In genomic region chrX:140590142-140590541, GRCm38 (mm10) we compare ENCODE assay signal across 24 mouse cellular contexts. TPM values are rescaled to one million over a fixed set of nuclear protein-coding genes. Genes with fewer than 3 reads are reported as not detected.
DNase-seq lines count a peak whose midpoint lies in the region; ATAC-seq and TF ChIP-seq lines count a peak whose summit lies in the region.
"Had no signal": no experiment of that assay in that cellular context is flagged by ENCODE, and none has a peak within 500 bp of the region (broad histone marks: within the 10 kb centered on the region; RNA-seq: fewer than 3 reads in every experiment).

No protein-coding gene starts in this region.

- WGBS in midbrain, embryonic 10.5 days: 69% methylated on average over 2 of the region's 2 CpGs
- WGBS in liver, postnatal 0 days (ENCODE audit: insufficient replicate concordance): 81% methylated on average over 2 of the region's 2 CpGs

- H3K27me3 ChIP-seq in Patski: peaks cover 26% of the 10 kb centered on the region
- peaks cover 96% of the 10 kb centered on the region for H3K27me3 ChIP-seq in midbrain, embryonic 10.5 days (ENCODE audit: low read depth, poor library complexity, severe bottlenecking)
- 0 out of 2 replicates have a peak, but pooled peaks cover 3% of the 10 kb centered on the region for H3K27me3 ChIP-seq in liver, postnatal 0 days (ENCODE audit: insufficient read depth, low read length)

- no peaks in the 10 kb centered on the region for H3K4me1 ChIP-seq in midbrain, embryonic 10.5 days
- no peaks in the 10 kb centered on the region for H3K4me1 ChIP-seq in liver, postnatal 0 days (ENCODE audit: insufficient read depth)
- H3K4me1 ChIP-seq: embryonic facial prominence, embryonic 12.5 days; forebrain, embryonic 12.5 days; hindbrain, embryonic 13.5 days; kidney, embryonic 15.5 days; limb, embryonic 12.5 days; liver, embryonic 12.5 days; midbrain, embryonic 15.5 days; neural tube, embryonic 13.5 days had no signal

- H3K4me3 ChIP-seq in midbrain, embryonic 10.5 days: no peak overlapping the region
- H3K4me3 ChIP-seq in liver, postnatal 0 days (ENCODE audit: low read depth, low read length): no peak overlapping the region
- H3K4me3 ChIP-seq: embryonic facial prominence, embryonic 12.5 days; forebrain, embryonic 12.5 days; heart, adult 2 months; hindbrain, embryonic 13.5 days; kidney, embryonic 15.5 days; limb, embryonic 12.5 days; liver, embryonic 12.5 days; megakaryocyte, embryonic 14.5 days; midbrain, embryonic 15.5 days; myocyte; neural tube, embryonic 13.5 days had no signal

- ATAC-seq in cerebellum, adult (ENCODE audit: insufficient number of reproducible peaks, low FRiP score, low TSS enrichment): no peak
- ATAC-seq in Patski: peak; percentile 47
- ATAC-seq in liver, postnatal 0 days: no peak
- ATAC-seq: liver, embryonic 12.5 days; midbrain, embryonic 15.5 days had no signal

- no peak overlapping the region for H3K4me2 ChIP-seq in liver, postnatal 0 days (ENCODE audit: low read depth, low read length)
- H3K4me2 ChIP-seq: embryonic facial prominence, embryonic 12.5 days; forebrain, embryonic 12.5 days; hindbrain, embryonic 13.5 days; kidney, embryonic 15.5 days; limb, embryonic 12.5 days; liver, embryonic 12.5 days; midbrain, embryonic 15.5 days; neural tube, embryonic 13.5 days had no signal

- H3K9ac ChIP-seq in liver, postnatal 0 days (replicated peaks): no peak overlapping the region
- H3K9ac ChIP-seq: embryonic facial prominence, embryonic 12.5 days; forebrain, embryonic 12.5 days; hindbrain, embryonic 13.5 days; kidney, embryonic 15.5 days; limb, embryonic 12.5 days; liver, embryonic 12.5 days; midbrain, embryonic 15.5 days; neural tube, embryonic 13.5 days had no signal

- H3K9me3 ChIP-seq in midbrain, embryonic 10.5 days (replicated peaks): no peaks in the 10 kb centered on the region
- no peaks in the 10 kb centered on the region for H3K9me3 ChIP-seq in liver, postnatal 0 days (ENCODE audit: low read length)
- H3K9me3 ChIP-seq: embryonic facial prominence, embryonic 12.5 days; forebrain, embryonic 12.5 days; hindbrain, embryonic 13.5 days; kidney, embryonic 15.5 days; limb, embryonic 12.5 days; liver, embryonic 12.5 days; megakaryocyte, embryonic 14.5 days; midbrain, embryonic 15.5 days; neural tube, embryonic 13.5 days had no signal

- POLR2A ChIA-PET in Patski (lab: Charles Lee): no interaction called here

- in situ Hi-C loops in Patski (cut with MboI; ENCODE audit: low pct_unique_long_range_greater_than_20kb): no loop called here

- no peak for TF ChIP-seq CTCF in Patski (IDR thresholded peaks at IDR 0.05)
- TF ChIP-seq CTCF in liver, postnatal 0 days (IDR thresholded peaks at IDR 0.05; ENCODE audit: low read depth): no peak

- H3K36me3 ChIP-seq in midbrain, embryonic 10.5 days: no peaks in the 10 kb centered on the region
- no peaks in the 10 kb centered on the region for H3K36me3 ChIP-seq in liver, postnatal 0 days (replicated peaks; ENCODE audit: insufficient read depth, low read length)
- H3K36me3 ChIP-seq: embryonic facial prominence, embryonic 12.5 days; forebrain, embryonic 12.5 days; hindbrain, embryonic 13.5 days; kidney, embryonic 15.5 days; limb, embryonic 12.5 days; liver, embryonic 12.5 days; midbrain, embryonic 15.5 days; neural tube, embryonic 13.5 days had no signal

- CTCF ChIA-PET in Patski (lab: Charles Lee): interaction anchor here (1.2 to 2.0 kb wide), 5 partner anchors 20 to 99 kb away, joined by 3 to 6 read pairs (median 4); no protein-coding TSS in a partner anchor

- no peak overlapping the region for H3K27ac ChIP-seq in midbrain, embryonic 10.5 days (replicated peaks)
- H3K27ac ChIP-seq in liver, postnatal 0 days (ENCODE audit: low read depth): no peak overlapping the region
- H3K27ac ChIP-seq: embryonic facial prominence, embryonic 12.5 days; forebrain, embryonic 12.5 days; heart, adult 2 months; hindbrain, embryonic 13.5 days; kidney, embryonic 15.5 days; limb, embryonic 12.5 days; liver, embryonic 12.5 days; midbrain, embryonic 15.5 days; neural tube, embryonic 13.5 days had no signal

- no peak for TF ChIP-seq EP300 in liver, postnatal 0 days (IDR thresholded peaks at IDR 0.05; ENCODE audit: low read depth)

- DNase-seq in cerebellum, adult 18-20 months: peak; percentile 13 to 20
- no peak for DNase-seq in Patski (ENCODE audit: low read depth, low spot score)
- DNase-seq in cerebellum, adult 9-11 months: peak; percentile 11
- DNase-seq in c-Kit-positive CD71-positive TER-119-positive erythroid progenitor cells, embryonic 14.5 days (ENCODE audit: low spot score): no peak
- no peak for DNase-seq in midbrain, embryonic 10.5 days (ENCODE audit: low spot score)
- DNase-seq in liver, postnatal 0 days: no peak
- DNase-seq: adrenal gland, postnatal 14 days; gastrocnemius, postnatal 25 days; heart, adult 2 months; kidney, adult 11 months; kidney, postnatal 36 days; lung, adult 2 months; thymus, postnatal 14 days had no signal

RNA-seq across cellular contexts. Expression of gene Tsc22d3, which starts 10.3 kb away (rescaled TPM):
- polyA plus RNA-seq in Patski (2021): 29.6 TPM
- 133 and 146 TPM in 2 replicates for polyA plus RNA-seq in midbrain, embryonic 10.5 days (2016; fragmentation: Nextera tagmentation; extraction: Ambion mirVana)
- 23.6 and 34.2 TPM in 2 replicates for polyA plus RNA-seq in liver, postnatal 0 days (2015; fragmentation: Nextera tagmentation; extraction: Ambion mirVana)

Comparison
In these comparisons a context has a peak if more than half of its experiments do, and no peak if none do; other contexts are left out.
1. DNase-seq: peak in cerebellum, adult 18-20 months (2 of 2) and cerebellum, adult 9-11 months (single experiment); none in Patski (single experiment), c-Kit-positive CD71-positive TER-119-positive erythroid progenitor cells, embryonic 14.5 days (single experiment), midbrain, embryonic 10.5 days (single experiment) and liver, postnatal 0 days (single experiment).